Mouse (Mus musculus): Measurements from ENCODE around the gene Cramp1l. TPM values are rescaled to one million over a fixed set of nuclear protein-coding genes. Genes with fewer than 3 reads are reported as not detected.

Gene Cramp1l
- 7.9 and 9.1 TPM in 2 replicates for polyA plus RNA-seq (2016; fragmentation: Nextera tagmentation; extraction: Ambion mirVana)

- DNase-seq (ENCODE audit: low spot score), result peak; percentile 99
- peaks cover 21% of the 10 kb centered on the region for H3K4me1 ChIP-seq (replicated peaks)
- peak within 1 kb of the TSS; percentile 98 for H3K27ac ChIP-seq
- H3K4me3 ChIP-seq, result peak within 1 kb of the TSS; percentile 90
- H3K27me3 ChIP-seq (ENCODE audit: insufficient read depth, poor library complexity, severe bottlenecking), result no peaks in the 10 kb centered on the region
- peaks cover 43% of the 10 kb centered on the region for H3K36me3 ChIP-seq
- under 1% methylated on average over 62 of the region's 62 CpGs for WGBS
- no peaks in the 10 kb centered on the region for H3K9me3 ChIP-seq
These were observed at the start of gene Cramp1l, which contains the start of gene Ift140 for GRCm38 (mm10) chr17:25015655-25016291. TSS of gene Cramp1l (minus strand) at chr17:25015788. TSS of gene Ift140 (plus strand) at chr17:25016085.

- DNase-seq (ENCODE audit: low spot score), result no peak
- Histone ChIP-seq H3K4me3 (no peak overlapping the region), H3K4me1 (replicated peaks) (no peaks in the 10 kb centered on the region), H3K27ac (no peak overlapping the region), H3K9me3 (no peaks in the 10 kb centered on the region), H3K27me3 (ENCODE audit: insufficient read depth, poor library complexity, severe bottlenecking) (no peaks in the 10 kb centered on the region), H3K36me3 (peaks cover 51% of the 10 kb centered on the region)
- 92% methylated on average over 3 of the region's 3 CpGs for WGBS
These were observed 49.6 kb upstream of the Cramp1l start for GRCm38 (mm10) chr17:25065189-25065588.

GRCm38 (mm10) chr17:25064351-25064750 is 48.8 kb upstream of the Cramp1l start:
- Histone ChIP-seq H3K36me3 (peaks cover 54% of the 10 kb centered on the region), H3K9me3 (no peaks in the 10 kb centered on the region), H3K4me1 (replicated peaks) (no peaks in the 10 kb centered on the region), H3K27ac (no peak overlapping the region), H3K27me3 (ENCODE audit: insufficient read depth, poor library complexity, severe bottlenecking) (no peaks in the 10 kb centered on the region), H3K4me3 (no peak overlapping the region)
- no peak for DNase-seq (ENCODE audit: low spot score)
- 79% methylated on average over 9 of the region's 9 CpGs for WGBS

GRCm38 (mm10) chr17:25063872-25064271 is 48.3 kb upstream of the Cramp1l start:
- no peaks in the 10 kb centered on the region for H3K27me3 ChIP-seq (ENCODE audit: insufficient read depth, poor library complexity, severe bottlenecking)
- H3K4me1 ChIP-seq (replicated peaks), result no peaks in the 10 kb centered on the region
- peaks cover 59% of the 10 kb centered on the region for H3K36me3 ChIP-seq
- H3K4me3 ChIP-seq, result no peak overlapping the region
- H3K9me3 ChIP-seq, result no peaks in the 10 kb centered on the region
- 93% methylated on average over 12 of the region's 12 CpGs for WGBS
- no peak for DNase-seq (ENCODE audit: low spot score)
- no peak overlapping the region for H3K27ac ChIP-seq

GRCm38 (mm10) chr17:25063261-25063660 is 47.7 kb upstream of the Cramp1l start:
- DNase-seq (ENCODE audit: low spot score), result no peak
- WGBS, result 84% methylated on average over 4 of the region's 4 CpGs
- Histone ChIP-seq H3K27ac (no peak overlapping the region), H3K36me3 (peaks cover 64% of the 10 kb centered on the region), H3K4me3 (no peak overlapping the region), H3K27me3 (ENCODE audit: insufficient read depth, poor library complexity, severe bottlenecking) (no peaks in the 10 kb centered on the region), H3K9me3 (no peaks in the 10 kb centered on the region), H3K4me1 (replicated peaks) (no peaks in the 10 kb centered on the region)

GRCm38 (mm10) chr17:25057041-25057440 is 41.5 kb upstream of the Cramp1l start:
- Histone ChIP-seq H3K4me1 (replicated peaks) (no peaks in the 10 kb centered on the region), H3K27me3 (ENCODE audit: insufficient read depth, poor library complexity, severe bottlenecking) (no peaks in the 10 kb centered on the region), H3K27ac (no peak overlapping the region), H3K36me3 (peaks cover 79% of the 10 kb centered on the region), H3K9me3 (no peaks in the 10 kb centered on the region), H3K4me3 (no peak overlapping the region)
- 92% methylated on average over 6 of the region's 6 CpGs for WGBS
- no peak for DNase-seq (ENCODE audit: low spot score)

GRCm38 (mm10) chr17:25053274-25053673 is 37.7 kb upstream of the Cramp1l start:
- Histone ChIP-seq H3K4me3 (no peak overlapping the region), H3K27ac (no peak overlapping the region), H3K27me3 (ENCODE audit: insufficient read depth, poor library complexity, severe bottlenecking) (no peaks in the 10 kb centered on the region), H3K4me1 (replicated peaks) (no peaks in the 10 kb centered on the region), H3K36me3 (peaks cover 83% of the 10 kb centered on the region), H3K9me3 (no peaks in the 10 kb centered on the region)
- 87% methylated on average over 9 of the region's 9 CpGs for WGBS
- DNase-seq (ENCODE audit: low spot score), result no peak

GRCm38 (mm10) chr17:25047143-25047542 is 31.6 kb upstream of the Cramp1l start:
- peaks cover 69% of the 10 kb centered on the region for H3K36me3 ChIP-seq
- no peak overlapping the region for H3K4me3 ChIP-seq
- 89% methylated on average over 6 of the region's 6 CpGs for WGBS
- H3K27me3 ChIP-seq (ENCODE audit: insufficient read depth, poor library complexity, severe bottlenecking), result no peaks in the 10 kb centered on the region
- DNase-seq (ENCODE audit: low spot score), result no peak
- no peak overlapping the region for H3K27ac ChIP-seq
- H3K4me1 ChIP-seq (replicated peaks), result no peaks in the 10 kb centered on the region
- no peaks in the 10 kb centered on the region for H3K9me3 ChIP-seq

- H3K27me3 ChIP-seq (ENCODE audit: insufficient read depth, poor library complexity, severe bottlenecking), result no peaks in the 10 kb centered on the region
- H3K4me3 ChIP-seq, result no peak overlapping the region
- WGBS, result 93% methylated on average over 4 of the region's 4 CpGs
- peaks cover 68% of the 10 kb centered on the region for H3K36me3 ChIP-seq
- no peaks in the 10 kb centered on the region for H3K4me1 ChIP-seq (replicated peaks)
- DNase-seq (ENCODE audit: low spot score), result no peak
- no peaks in the 10 kb centered on the region for H3K9me3 ChIP-seq
- H3K27ac ChIP-seq, result no peak overlapping the region
These were observed 29.7 kb upstream of the Cramp1l start for GRCm38 (mm10) chr17:25045281-25045680.

- H3K4me1 ChIP-seq (replicated peaks), result no peaks in the 10 kb centered on the region
- H3K9me3 ChIP-seq, result no peaks in the 10 kb centered on the region
- no peak overlapping the region for H3K27ac ChIP-seq
- no peak overlapping the region for H3K4me3 ChIP-seq
- no peaks in the 10 kb centered on the region for H3K27me3 ChIP-seq (ENCODE audit: insufficient read depth, poor library complexity, severe bottlenecking)
- peaks cover 67% of the 10 kb centered on the region for H3K36me3 ChIP-seq
- WGBS, result 73% methylated on average over 7 of the region's 7 CpGs
- DNase-seq (ENCODE audit: low spot score), result no peak
These were observed 29.3 kb upstream of the Cramp1l start for GRCm38 (mm10) chr17:25044879-25045278.

- Histone ChIP-seq H3K4me1 (replicated peaks) (no peaks in the 10 kb centered on the region), H3K27me3 (ENCODE audit: insufficient read depth, poor library complexity, severe bottlenecking) (no peaks in the 10 kb centered on the region), H3K4me3 (no peak overlapping the region), H3K27ac (no peak overlapping the region), H3K36me3 (peaks cover 81% of the 10 kb centered on the region), H3K9me3 (no peaks in the 10 kb centered on the region)
- 66% methylated on average over 4 of the region's 4 CpGs for WGBS
- DNase-seq (ENCODE audit: low spot score), result no peak
These were observed 20.6 kb upstream of the Cramp1l start for GRCm38 (mm10) chr17:25036183-25036582.

- WGBS, result under 1% methylated on average over 55 of the region's 55 CpGs
- H3K9me3 ChIP-seq, result no peaks in the 10 kb centered on the region
These were observed 924 bp upstream of the Cramp1l start for GRCm38 (mm10) chr17:25016292-25017132.

More at GRCm38 (mm10) chr17:25016292-25017132, 924 bp upstream of the Cramp1l start:
- no peaks in the 10 kb centered on the region for H3K27me3 ChIP-seq (ENCODE audit: insufficient read depth, poor library complexity, severe bottlenecking)
- peak overlapping the region; percentile 90 for H3K4me3 ChIP-seq
- peaks cover 21% of the 10 kb centered on the region for H3K4me1 ChIP-seq (replicated peaks)
- peak overlapping the region; percentile 98 for H3K27ac ChIP-seq
- DNase-seq (ENCODE audit: low spot score), result peak; percentile 76
- H3K36me3 ChIP-seq, result peaks cover 39% of the 10 kb centered on the region
